In the genomic region with DNA sequence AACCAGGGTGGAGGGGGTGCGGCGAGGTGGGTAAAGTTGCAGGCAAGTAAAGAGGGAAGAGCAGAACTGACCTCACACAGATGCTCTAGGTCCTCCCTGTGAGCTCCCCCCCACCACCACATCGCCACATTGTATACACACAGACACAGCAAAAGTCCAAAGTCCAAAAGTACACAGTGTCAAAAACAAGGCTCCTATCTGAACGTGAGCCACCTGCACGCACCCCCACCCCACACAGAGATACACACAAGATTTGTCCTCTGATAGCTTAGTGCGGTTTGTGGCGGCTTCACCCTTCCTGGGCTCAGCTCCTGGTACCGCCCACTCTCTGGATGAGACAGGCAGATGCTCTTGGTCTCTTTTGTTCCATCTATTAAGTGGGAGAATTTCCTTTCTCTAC, we compare ENCODE assay signal across 15 mouse cellular contexts. TPM values are rescaled to one million over a fixed set of nuclear protein-coding genes. Genes with fewer than 3 reads are reported as not detected.
DNase-seq lines count a peak whose midpoint lies in the region; ATAC-seq and TF ChIP-seq lines count a peak whose summit lies in the region.
"Had no signal": no experiment of that assay in that cellular context is flagged by ENCODE, and none has a peak within 500 bp of the region (broad histone marks: within the 10 kb centered on the region; RNA-seq: fewer than 3 reads in every experiment).

No protein-coding gene starts in this region.

- H3K9ac ChIP-seq in intestine, embryonic 15.5 days = no peak overlapping the region
- no peak overlapping the region for H3K9ac ChIP-seq in intestine, postnatal 0 days (ENCODE audit: low read depth, low read length)
- H3K9ac ChIP-seq in liver, embryonic 15.5 days = no peak overlapping the region
- H3K9ac ChIP-seq: hindbrain, embryonic 14.5 days; kidney, embryonic 15.5 days; midbrain, embryonic 13.5 days had no signal

- no peak for TF ChIP-seq CTCF in intestine, postnatal 0 days (IDR thresholded peaks at IDR 0.05; ENCODE audit: low read depth)

- H3K9me3 ChIP-seq in intestine, embryonic 15.5 days = no peaks in the 10 kb centered on the region
- H3K9me3 ChIP-seq in intestine, postnatal 0 days (ENCODE audit: control insufficient read depth) = no peaks in the 10 kb centered on the region
- no peaks in the 10 kb centered on the region for H3K9me3 ChIP-seq in liver, embryonic 15.5 days (replicated peaks)
- H3K9me3 ChIP-seq: kidney, embryonic 15.5 days; midbrain, embryonic 13.5 days had no signal

- DNase-seq in induced T-regulatory cell, adult 2 months (ENCODE audit: low read depth) = peak; percentile 24
- DNase-seq in yolk sac, embryonic 10.5 days (ENCODE audit: low spot score) = peak; percentile 83
- DNase-seq in urinary bladder, postnatal 36 days (ENCODE audit: low spot score in 2 of 2) = no peak
- no peak for DNase-seq in urinary bladder, postnatal 4 days (ENCODE audit: low spot score in 2 of 2)
- DNase-seq: adrenal gland, postnatal 10 days; cerebellum, postnatal 25 days had no signal

- H3K27me3 ChIP-seq in intestine, embryonic 15.5 days (replicated peaks) = no peaks in the 10 kb centered on the region
- no peaks in the 10 kb centered on the region for H3K27me3 ChIP-seq in intestine, postnatal 0 days (replicated peaks; ENCODE audit: control insufficient read depth, insufficient read depth, low read length)
- no peaks in the 10 kb centered on the region for H3K27me3 ChIP-seq in liver, embryonic 15.5 days
- H3K27me3 ChIP-seq: CH12.LX; kidney, embryonic 15.5 days; midbrain, embryonic 13.5 days had no signal

- no peak overlapping the region for H3K4me3 ChIP-seq in intestine, embryonic 15.5 days (replicated peaks)
- H3K4me3 ChIP-seq in intestine, postnatal 0 days (ENCODE audit: low read depth, low read length) = no peak overlapping the region
- no peak overlapping the region for H3K4me3 ChIP-seq in liver, embryonic 15.5 days (replicated peaks)
- H3K4me3 ChIP-seq: kidney, embryonic 15.5 days; midbrain, embryonic 13.5 days had no signal

- 0 out of 2 replicates have a peak, but pooled peaks have one; percentile 26 for ATAC-seq in intestine, embryonic 15.5 days
- ATAC-seq in intestine, postnatal 0 days = no peak
- ATAC-seq in liver, embryonic 15.5 days (ENCODE audit: insufficient read depth) = peak; percentile 59; the same call in 1 of the 2 replicates
- ATAC-seq: midbrain, embryonic 13.5 days had no signal

- WGBS in intestine, embryonic 15.5 days = 64% methylated on average over 8 of the region's 8 CpGs
- WGBS in intestine, postnatal 0 days = 49% methylated on average over 8 of the region's 8 CpGs
- WGBS in liver, embryonic 15.5 days (ENCODE audit: insufficient replicate concordance) = 50% methylated on average over 8 of the region's 8 CpGs

- H3K36me3 ChIP-seq in intestine, embryonic 15.5 days = no peaks in the 10 kb centered on the region
- H3K36me3 ChIP-seq in intestine, postnatal 0 days (ENCODE audit: control insufficient read depth, insufficient read depth) = no peaks in the 10 kb centered on the region; the same call in 1 of the 2 replicates
- H3K36me3 ChIP-seq in liver, embryonic 15.5 days (replicated peaks) = no peaks in the 10 kb centered on the region
- H3K36me3 ChIP-seq: kidney, embryonic 15.5 days; midbrain, embryonic 13.5 days had no signal

- H3K4me2 ChIP-seq in intestine, embryonic 15.5 days (replicated peaks) = no peak overlapping the region
- no peak overlapping the region for H3K4me2 ChIP-seq in intestine, postnatal 0 days (replicated peaks; ENCODE audit: low read depth)
- H3K4me2 ChIP-seq in liver, embryonic 15.5 days = no peak overlapping the region
- H3K4me2 ChIP-seq: hindbrain, embryonic 14.5 days; kidney, embryonic 15.5 days; midbrain, embryonic 13.5 days had no signal

- no peak overlapping the region for H3K27ac ChIP-seq in intestine, embryonic 15.5 days
- H3K27ac ChIP-seq in intestine, postnatal 0 days (ENCODE audit: low read depth, low read length) = no peak overlapping the region
- H3K27ac ChIP-seq in liver, embryonic 15.5 days (replicated peaks) = 0 out of 2 replicates have a peak overlapping the region, but pooled peaks have one; percentile 33
- H3K27ac ChIP-seq: hindbrain, embryonic 14.5 days; kidney, embryonic 15.5 days; midbrain, embryonic 13.5 days had no signal

- peaks cover 26% of the 10 kb centered on the region for H3K4me1 ChIP-seq in intestine, embryonic 15.5 days (replicated peaks)
- peaks cover 9% of the 10 kb centered on the region; the same call in 1 of the 2 replicates for H3K4me1 ChIP-seq in intestine, postnatal 0 days (replicated peaks; ENCODE audit: control insufficient read depth, insufficient read depth, low read length)
- H3K4me1 ChIP-seq in liver, embryonic 15.5 days (replicated peaks) = peaks cover 20% of the 10 kb centered on the region

RNA-seq across cellular contexts. Expression of a gene that starts 50.0 kb away (rescaled TPM):
- not detected in 2 replicates for polyA plus RNA-seq in intestine, embryonic 15.5 days (2015; fragmentation: Nextera tagmentation; extraction: Ambion mirVana)
- not detected in 2 replicates for polyA plus RNA-seq in intestine, postnatal 0 days (2015; fragmentation: Nextera tagmentation; extraction: Ambion mirVana)
- not detected in 2 replicates for polyA plus RNA-seq in liver, embryonic 15.5 days (2015; fragmentation: Nextera tagmentation; extraction: Ambion mirVana)
- polyA plus RNA-seq: frontal cortex, adult 2 months; hindbrain, embryonic 14.5 days; kidney, embryonic 15.5 days; midbrain, embryonic 13.5 days; neural tube, embryonic 11.5 days had no signal

Comparison
In these comparisons a context has a peak if more than half of its experiments do, and no peak if none do; other contexts are left out.
1. DNase-seq: peak in induced T-regulatory cell, adult 2 months (single experiment) and yolk sac, embryonic 10.5 days (single experiment); none in urinary bladder, postnatal 36 days (0 of 2) and urinary bladder, postnatal 4 days (0 of 2).